Mouse (Mus musculus): Measurements from ENCODE around the gene Efhc1.

DNA sequence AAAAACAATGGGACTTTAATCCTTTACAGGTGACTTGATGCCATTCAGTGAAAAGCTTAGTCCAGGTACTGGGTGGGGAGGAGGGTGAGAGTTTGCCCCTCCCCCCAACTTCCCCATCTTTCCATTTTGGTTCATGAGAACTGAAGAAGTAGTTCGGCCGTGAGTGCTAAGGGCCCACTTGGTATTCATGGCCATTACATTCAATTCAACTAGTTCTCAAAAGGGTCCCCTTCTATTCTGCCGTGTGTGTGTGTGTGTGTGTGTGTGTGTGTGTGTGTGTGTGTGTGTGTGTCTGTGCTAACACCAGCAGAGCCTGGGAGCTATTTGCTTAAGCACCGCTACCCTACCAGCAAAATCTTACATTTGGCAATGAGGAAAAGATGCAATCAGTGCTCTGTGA lies 33.2 kb downstream of the Efhc1 start:
- TF ChIP-seq CTCF (IDR thresholded peaks at IDR 0.05; ENCODE audit: low read depth, low read length) (no peak), POLR2A (IDR thresholded peaks at IDR 0.05; ENCODE audit: borderline replicate concordance, low read depth, low read length) (no peak)
